Mouse (Mus musculus): Measurements from ENCODE around the gene Yju2.

DNA sequence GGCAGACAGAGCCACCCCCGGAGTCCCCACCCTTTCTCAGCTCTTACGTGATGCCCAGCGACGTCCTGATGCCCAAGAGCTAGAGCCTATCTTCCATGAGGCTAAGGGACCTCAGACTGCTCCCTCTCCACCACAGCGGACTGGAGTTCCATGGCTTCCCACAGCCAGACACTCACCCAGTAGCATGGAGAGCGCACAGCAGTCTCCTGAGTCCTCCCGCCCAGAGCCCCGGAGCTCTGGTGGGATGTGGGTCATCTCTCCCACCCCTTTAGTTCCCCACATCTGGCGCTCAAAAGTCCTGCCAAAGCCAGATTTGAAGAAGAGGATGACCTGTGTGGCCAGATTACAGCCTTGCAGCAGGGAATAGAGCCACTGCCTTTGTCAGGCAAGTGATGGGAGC, 8.3 kb upstream of the Yju2 start:
- TF ChIP-seq ZNF384 (IDR thresholded peaks at IDR 0.05; ENCODE audit: low read depth, low read length), result no peak
- TF ChIP-seq HCFC1 (IDR thresholded peaks at IDR 0.05; ENCODE audit: borderline replicate concordance, insufficient read depth, low read length), result no peak
- TF ChIP-seq CHD2 (IDR thresholded peaks at IDR 0.05; ENCODE audit: low read depth, low read length), result no peak
- no peak for TF ChIP-seq MAFK (IDR thresholded peaks at IDR 0.05; ENCODE audit: insufficient read depth, low read depth, low read length)

All from ES-E14 (cell line).